Mouse (Mus musculus): Measurements from ENCODE around the gene Tmem160.

Tmem160 gene

DNA sequence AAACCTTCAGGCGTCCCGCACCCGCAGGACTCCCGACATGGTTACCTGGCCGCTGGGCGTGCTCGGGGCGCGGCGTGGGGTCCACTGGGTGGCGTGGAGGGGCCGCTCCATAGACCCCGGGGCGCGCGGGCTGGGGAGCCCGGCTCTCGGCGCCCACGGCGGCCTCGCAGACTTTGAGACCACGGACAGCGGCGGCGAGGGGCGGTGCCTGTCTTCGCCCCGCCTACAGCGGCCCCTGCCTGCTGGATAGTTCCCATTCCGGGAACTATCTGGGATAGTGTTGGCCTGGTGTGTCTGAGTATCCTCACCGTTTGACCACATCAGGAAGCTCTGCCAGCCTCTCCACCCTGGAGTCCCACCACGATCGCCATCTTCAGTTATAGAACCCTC is 24.0 kb downstream of the Tmem160 start:
- in situ Hi-C loops (cut with MboI; ENCODE audit: unreplicated experiment in 2 of 2), result no loop called here

DNA sequence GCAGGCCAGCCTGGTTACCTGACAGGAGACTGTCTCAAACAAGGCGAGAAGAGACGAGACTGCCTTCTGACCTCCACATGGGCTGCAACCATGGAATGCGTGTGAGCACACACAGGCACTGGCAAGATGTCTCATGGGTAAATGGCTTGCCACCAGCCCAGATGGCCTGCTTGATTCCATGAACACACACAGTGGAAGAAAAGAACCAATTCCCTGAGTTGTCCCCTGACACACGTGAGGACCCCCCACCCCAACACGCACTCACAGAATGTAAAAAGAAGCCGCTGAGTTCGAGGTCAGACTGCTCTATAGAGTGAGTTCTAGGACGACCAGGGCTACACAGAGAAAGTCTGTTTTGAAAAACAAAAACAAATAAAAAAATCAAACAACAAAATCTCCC is 25.0 kb downstream of the Tmem160 start, which contains the start of gene Npas1:
Gene Npas1, minus strand, starts transcription at position 101 of the 400 bp plus-strand sequence.
- in situ Hi-C loops (cut with MboI; ENCODE audit: unreplicated experiment in 2 of 2), result no loop called here

DNA sequence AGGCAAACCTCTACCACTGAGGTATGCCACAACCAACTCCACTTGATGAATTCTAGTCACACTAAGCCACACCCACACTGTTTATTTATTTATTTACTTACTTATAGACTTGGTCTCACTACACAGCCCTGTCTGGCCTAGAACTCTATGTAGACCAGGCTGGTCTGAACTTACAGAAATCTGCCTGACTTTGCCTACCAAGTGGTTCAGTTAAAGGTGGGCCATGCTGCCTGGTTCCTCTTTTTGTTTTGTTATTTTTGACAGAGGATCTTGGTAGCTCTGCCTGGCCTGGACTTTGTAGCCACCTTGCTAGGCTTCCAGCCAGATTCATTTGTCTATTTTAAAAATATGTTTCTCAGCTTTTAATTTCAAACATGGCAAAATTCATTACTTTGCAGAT is 36.2 kb downstream of the Tmem160 start:
- in situ Hi-C loops (cut with MboI; ENCODE audit: unreplicated experiment in 2 of 2), result no loop called here

DNA sequence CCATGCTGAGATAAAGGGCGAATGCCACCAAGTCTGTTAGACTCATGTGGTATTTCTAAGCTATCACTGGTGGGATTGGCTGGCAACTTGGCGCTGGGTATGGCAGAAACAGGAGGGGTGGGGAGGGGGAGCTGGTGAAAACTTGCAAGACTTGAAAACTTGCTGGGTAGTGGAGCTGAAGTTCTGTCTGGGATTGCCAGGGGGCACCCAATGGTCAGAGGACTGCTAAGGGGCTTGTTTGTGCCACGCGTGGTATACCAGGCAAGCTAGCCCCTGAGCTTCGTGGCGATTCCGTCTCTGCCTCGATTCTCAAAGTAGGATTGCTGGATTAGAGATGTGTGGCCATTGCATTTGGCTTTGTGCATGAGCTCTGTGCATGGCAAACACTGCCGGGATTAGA is 37.4 kb downstream of the Tmem160 start:
- in situ Hi-C loops (cut with MboI; ENCODE audit: unreplicated experiment in 2 of 2), result loop anchor here in 1 of 2 experiments (5.0 kb wide), 1 partner anchor 198 kb away; no protein-coding TSS in a partner anchor

DNA sequence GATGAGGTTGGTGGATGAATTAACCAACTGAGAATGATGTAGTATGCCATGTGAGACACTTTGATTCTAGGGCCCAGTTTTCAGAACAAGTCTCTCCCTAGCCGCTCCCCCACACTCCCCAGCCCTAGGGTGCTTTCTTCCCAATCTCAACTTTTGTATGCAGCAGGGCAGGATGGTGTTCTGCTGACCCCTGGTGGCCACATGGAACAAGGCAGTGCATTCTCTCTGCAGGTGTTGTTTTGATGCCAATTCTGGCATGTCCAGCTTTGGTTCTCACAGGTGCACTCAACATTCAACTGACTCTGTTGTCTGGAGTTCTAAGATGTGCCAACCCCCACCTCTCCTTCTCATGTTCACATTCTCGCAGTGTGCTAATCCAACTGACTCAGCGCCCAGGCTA is 39.2 kb downstream of the Tmem160 start:
- in situ Hi-C loops (cut with MboI; ENCODE audit: unreplicated experiment in 2 of 2), result loop anchor here in 1 of 2 experiments (5.0 kb wide), 1 partner anchor 199 kb away; no protein-coding TSS in a partner anchor

DNA sequence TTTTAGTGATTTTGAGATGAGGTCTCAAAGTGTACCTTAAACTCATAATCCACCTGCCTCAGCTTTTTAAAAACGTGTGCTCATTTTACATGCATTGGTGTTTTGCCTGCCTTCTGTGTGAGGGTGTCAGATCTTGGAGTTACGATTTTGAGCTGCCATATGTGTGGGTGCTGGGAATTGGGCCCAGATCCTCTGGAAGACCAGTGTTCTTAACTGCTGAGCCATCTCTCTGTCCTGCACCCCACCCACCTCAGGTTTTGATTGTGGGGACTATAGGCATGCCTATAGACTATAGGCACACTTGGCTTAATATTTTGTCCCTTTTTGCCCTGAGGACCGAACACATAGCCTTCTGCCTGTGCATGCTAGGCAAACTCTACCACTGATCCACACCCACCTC is 39.6 kb downstream of the Tmem160 start:
- in situ Hi-C loops (cut with MboI; ENCODE audit: unreplicated experiment in 2 of 2), result loop anchor here in 1 of 2 experiments (5.0 kb wide), 1 partner anchor 200 kb away; no protein-coding TSS in a partner anchor

DNA sequence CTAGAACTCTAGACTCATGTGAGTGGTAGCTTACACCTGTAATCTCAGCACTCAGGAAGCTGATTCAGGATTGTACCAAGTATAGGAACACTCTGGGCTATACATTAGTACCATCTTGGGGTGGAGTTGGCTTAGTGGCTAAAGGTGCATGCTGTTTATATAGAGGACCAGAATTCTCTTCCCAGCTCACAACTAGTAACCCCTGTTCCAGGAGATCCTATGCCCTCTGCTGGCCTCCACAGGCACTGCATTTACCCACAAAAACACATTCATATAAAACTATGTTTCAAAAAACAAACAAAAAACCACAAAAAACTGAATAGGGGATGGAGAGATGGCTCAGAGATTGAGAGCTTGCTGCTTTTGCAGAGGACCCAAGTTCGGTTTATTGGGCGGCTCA is 40.8 kb downstream of the Tmem160 start:
- in situ Hi-C loops (cut with MboI; ENCODE audit: unreplicated experiment in 2 of 2), result loop anchor here in 1 of 2 experiments (5.0 kb wide), 1 partner anchor 201 kb away; no protein-coding TSS in a partner anchor

DNA sequence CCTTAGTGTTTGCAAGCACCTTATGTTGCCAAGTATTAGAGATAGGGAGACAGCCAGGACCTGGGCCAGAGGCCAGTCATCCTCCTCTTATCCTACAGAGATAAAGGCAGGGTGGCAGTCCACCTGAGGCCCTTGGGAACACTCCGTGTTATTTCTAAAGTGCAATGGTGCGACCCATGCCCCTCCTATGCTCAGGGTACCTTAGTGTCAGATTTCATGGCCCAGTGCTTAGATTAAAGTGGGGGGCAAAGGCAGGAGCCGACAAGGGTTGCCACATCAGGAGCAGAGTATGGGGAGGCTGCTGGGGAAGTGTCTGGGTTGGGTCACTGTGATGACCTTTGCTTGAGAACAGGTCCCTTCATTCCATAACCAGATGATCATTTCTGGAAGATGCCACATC is 43.7 kb downstream of the Tmem160 start:
- in situ Hi-C loops (cut with MboI; ENCODE audit: unreplicated experiment in 2 of 2), result no loop called here

DNA sequence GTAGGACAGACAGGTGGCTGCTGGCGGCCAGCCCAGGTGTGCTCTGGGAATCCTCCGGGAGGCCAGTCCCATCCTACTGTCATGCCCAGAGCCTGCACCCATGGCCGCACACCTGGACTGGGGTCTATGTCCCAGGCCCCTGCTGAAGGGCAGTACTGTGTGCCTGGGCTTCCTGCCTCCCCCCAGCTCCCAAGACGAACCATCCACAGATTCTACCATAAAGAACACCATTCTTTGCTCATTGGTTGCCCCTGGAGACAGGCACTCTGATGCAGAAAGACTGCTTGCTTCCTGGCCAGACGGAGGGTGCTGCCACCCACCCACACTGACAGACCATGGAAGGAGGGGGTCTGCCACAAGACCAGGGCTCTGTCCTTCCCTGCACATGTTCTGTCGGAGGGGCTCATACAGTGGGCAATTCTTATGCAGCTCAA is 47.1 kb downstream of the Tmem160 start:
- in situ Hi-C loops (cut with MboI; ENCODE audit: unreplicated experiment in 2 of 2), result loop anchor here in 1 of 2 experiments (10.0 kb wide), 1 partner anchor 195 kb away; no protein-coding TSS in a partner anchor

DNA sequence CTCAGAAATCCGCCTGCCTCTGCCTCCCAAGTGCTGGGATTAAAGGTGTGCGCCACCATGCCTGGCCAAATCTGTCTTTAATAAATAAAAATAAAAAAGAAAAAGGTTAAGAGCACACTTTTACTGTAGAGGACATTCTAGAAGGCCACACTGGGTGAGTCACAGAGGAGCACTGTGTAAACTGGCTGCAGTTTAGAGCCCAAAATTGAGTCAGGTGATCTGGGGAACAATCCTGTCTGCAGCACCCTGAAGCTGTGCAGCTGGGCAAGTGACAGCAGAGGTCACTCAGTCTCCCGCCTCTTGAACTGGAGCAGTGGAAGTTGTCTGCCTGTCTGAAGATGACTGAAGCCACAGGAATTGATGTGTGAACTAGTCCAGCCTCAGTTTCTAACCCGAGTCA is 49.0 kb downstream of the Tmem160 start:
- in situ Hi-C loops (cut with MboI; ENCODE audit: unreplicated experiment in 2 of 2), result loop anchor here in 1 of 2 experiments (10.0 kb wide), 1 partner anchor 193 kb away; no protein-coding TSS in a partner anchor

DNA sequence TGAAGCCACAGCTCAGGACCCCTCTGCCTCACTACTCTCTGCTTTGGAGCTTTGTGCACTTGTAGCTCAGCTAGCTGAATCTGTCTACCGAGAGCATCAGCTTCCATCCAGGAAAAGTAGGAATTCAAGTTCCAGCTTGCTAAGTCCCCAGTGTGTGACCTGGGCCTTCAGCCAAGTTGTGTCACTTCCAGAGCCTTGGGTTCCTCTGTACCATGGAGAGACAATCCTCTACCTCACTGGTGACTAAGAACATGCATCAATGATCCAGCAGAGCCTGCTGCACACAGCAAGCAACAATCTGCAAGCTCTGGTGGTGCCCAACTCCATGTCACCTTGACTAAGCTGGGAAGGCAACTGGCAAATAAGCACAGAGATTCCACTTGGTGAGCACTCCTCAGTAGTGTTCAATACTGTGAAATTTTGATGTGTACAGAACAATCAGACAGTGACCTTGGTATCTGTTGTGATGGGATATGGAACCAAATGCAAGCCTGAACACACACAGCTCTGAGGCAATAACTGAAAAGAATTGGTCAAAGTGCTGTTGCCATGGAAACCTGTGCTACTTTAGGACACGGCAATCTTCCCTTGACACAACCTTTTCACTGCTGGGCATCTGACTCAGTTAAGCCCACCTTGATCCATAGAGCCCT is 52.1 kb downstream of the Tmem160 start:
- in situ Hi-C loops (cut with MboI; ENCODE audit: unreplicated experiment in 2 of 2), result loop anchor here (5.0 to 10.0 kb wide), 3 partner anchors 113 to 190 kb away; no protein-coding TSS in a partner anchor
